Mouse (Mus musculus): ENCODE results near the gene Hist1h2ab.

GRCm38 (mm10) chr13:23759916-23760239, 9.0 kb downstream of the Hist1h2ab start:
- 0 out of 2 replicates have a peak, but pooled peaks have one; percentile 21 for TF ChIP-seq CTCF (conservative IDR thresholded peaks at IDR 0.05; ENCODE audit: low read length)
- no peak for TF ChIP-seq NANOG (IDR thresholded peaks at IDR 0.05; ENCODE audit: borderline replicate concordance, low read length)
- no peak for TF ChIP-seq POU5F1 (IDR thresholded peaks at IDR 0.05; ENCODE audit: borderline replicate concordance, low read length)

Measured in E14TG2a.4 (cell line).